Mouse (Mus musculus) bone marrow macrophage, adult 2 months (primary cell): ENCODE data around the gene Mrc2.

Experiments
- CTCF ChIP-seq: IDR thresholded peaks from 2 replicates; pipeline ENCODE4 v1.5.1; 2012; ENCODE audit warnings: low read depth, mild to moderate bottlenecking, low read length, moderate library complexity
- POLR2A ChIP-seq: IDR thresholded peaks from 2 replicates; pipeline ENCODE4 v1.6.1; 2012; ENCODE audit warnings: mild to moderate bottlenecking, low read depth, low read length, borderline replicate concordance

DNA sequence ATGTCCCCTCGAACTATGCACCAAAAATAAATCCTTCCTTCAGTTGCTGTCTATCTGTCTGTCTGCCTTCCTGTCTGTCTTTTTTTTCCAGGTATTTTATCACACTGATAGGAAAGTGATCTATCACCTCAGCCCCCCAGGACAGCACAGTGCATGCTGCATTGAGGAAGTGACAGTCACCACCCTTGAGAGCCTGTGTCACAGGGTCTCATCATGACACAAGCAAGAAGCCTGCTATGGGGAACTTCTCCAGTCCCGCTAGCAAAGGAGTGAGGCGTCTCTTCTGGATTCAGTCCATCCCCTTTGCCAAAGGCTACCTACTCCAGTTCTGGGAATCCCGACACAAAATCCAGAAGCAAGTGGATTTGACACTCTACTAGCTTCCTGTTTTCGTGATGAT, 76.4 kb downstream of the Mrc2 start:
- no peak for TF ChIP-seq POLR2A
- no peak for TF ChIP-seq CTCF
